Mouse (Mus musculus) neural tube, embryonic 12.5 days (tissue): Measurements from ENCODE around the gene Gm5737. TPM values are rescaled to one million over a fixed set of nuclear protein-coding genes. Genes with fewer than 3 reads are reported as not detected.

Experiments used
- ATAC-seq: fragments of 200-750 bp; cut with Nextera tagmentation; 2 replicates; pipeline ENCODE4 v1.8.0; 2017; ENCODE audit warnings: low read depth, mild to moderate bottlenecking, moderate TSS enrichment, moderate library complexity; ENCODE audit not compliant: low FRiP score
- H3K27ac ChIP-seq: fragments of 300-500 bp; sonication (generic); 2 replicates; pipeline ENCODE4 v1.5.1; 2016
- H3K27me3 ChIP-seq: fragments of 300-500 bp; sonication (generic); replicated peaks from 2 replicates; pipeline ENCODE4 v1.6.1; 2016; ENCODE audit warnings: mild to moderate bottlenecking
- H3K36me3 ChIP-seq: fragments of 300-500 bp; sonication (generic); 2 replicates; pipeline ENCODE4 v1.6.1; 2016; ENCODE audit warnings: mild to moderate bottlenecking
- H3K4me1 ChIP-seq: fragments of 300-500 bp; sonication (generic); 2 replicates; pipeline ENCODE4 v1.6.1; 2016
- H3K4me2 ChIP-seq: fragments of 300-500 bp; sonication (generic); replicated peaks from 2 replicates; pipeline ENCODE4 v1.6.1; 2016; ENCODE audit warnings: mild to moderate bottlenecking
- H3K4me3 ChIP-seq: fragments of 300-500 bp; sonication (generic); 2 replicates; pipeline ENCODE4 v1.5.1; 2016
- H3K9ac ChIP-seq: fragments of 300-500 bp; sonication (generic); 2 replicates; pipeline ENCODE4 v1.6.1; 2016; ENCODE audit warnings: mild to moderate bottlenecking
- H3K9me3 ChIP-seq: fragments of 300-500 bp; sonication (generic); 2 replicates; pipeline ENCODE4 v1.6.1; 2016; ENCODE audit warnings: mild to moderate bottlenecking
- WGBS: fragments of 180-500 bp; shearing (Covaris S2); methylation state at CpG from one replicate; pipeline ENCODE4 v1.1.7; 2016; 5-methylcytosine and 5-hydroxymethylcytosine counted together
- polyA plus RNA-seq: library from polyadenylated mRNA; unstranded; fragments of >200 nt; fragmentation: Nextera tagmentation; extraction: Ambion mirVana; gene quantifications from 2 replicates; pipeline ENCODE4 v1.2.1, GENCODE M21; 2016

Gm5737 gene
- polyA plus RNA-seq, 1 experiment from 2014 or later: not detected

DNA sequence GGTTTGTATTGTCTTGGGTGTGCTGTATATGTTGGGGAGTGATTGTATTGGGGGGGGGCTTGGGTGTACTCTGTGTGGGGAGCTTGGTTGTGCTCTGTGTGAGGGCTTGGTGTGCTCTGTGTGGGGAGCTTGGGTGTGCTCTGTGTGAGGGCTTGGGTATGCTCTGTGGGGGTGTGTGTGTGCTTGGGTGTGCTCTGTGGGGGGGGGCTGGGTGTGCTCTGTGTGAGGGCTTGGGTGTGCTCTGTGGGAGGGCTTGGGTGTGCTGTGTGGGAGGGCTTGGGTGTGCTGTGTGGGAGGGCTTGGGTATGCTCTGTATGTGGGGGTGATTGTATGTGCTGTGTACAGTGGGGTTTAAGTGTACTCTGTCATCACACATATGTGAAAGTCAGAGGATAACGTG lies 55.6 kb downstream of the Gm5737 start:
- Histone ChIP-seq H3K27ac (no peak overlapping the region), H3K4me3 (no peak overlapping the region), H3K9me3 (no peaks in the 10 kb centered on the region), H3K4me2 (no peak overlapping the region), H3K36me3 (no peaks in the 10 kb centered on the region), H3K27me3 (no peaks in the 10 kb centered on the region), H3K4me1 (peaks cover 32% of the 10 kb centered on the region), H3K9ac (no peak overlapping the region)
- 86% methylated on average over 1 of the region's 1 CpGs for WGBS
- ATAC-seq: no peak

DNA sequence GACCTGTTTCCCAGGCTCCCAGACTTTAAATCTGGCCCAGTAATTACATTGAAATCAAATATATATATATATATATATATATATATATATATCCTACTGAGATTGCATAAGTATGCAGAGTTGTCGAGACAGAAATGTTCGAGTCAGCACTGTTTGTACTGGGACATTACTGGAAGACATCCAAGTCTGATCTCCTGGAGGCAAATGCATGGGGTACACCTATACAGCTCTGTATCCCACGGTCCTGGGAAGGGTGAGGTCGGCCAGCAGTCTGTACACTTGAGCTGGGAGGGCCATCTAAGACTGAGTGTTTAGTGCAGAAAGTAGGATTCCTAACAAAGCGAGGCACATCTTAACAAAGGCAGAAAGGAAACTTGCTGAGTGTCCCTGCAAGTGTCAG lies 57.7 kb downstream of the Gm5737 start:
- Histone ChIP-seq H3K9me3 (no peaks in the 10 kb centered on the region), H3K9ac (no peak overlapping the region), H3K4me1 (peaks cover 13% of the 10 kb centered on the region), H3K36me3 (no peaks in the 10 kb centered on the region), H3K27me3 (no peaks in the 10 kb centered on the region), H3K27ac (no peak overlapping the region), H3K4me3 (no peak overlapping the region), H3K4me2 (no peak overlapping the region)
- no peak for ATAC-seq
- 74% methylated on average over 5 of the region's 5 CpGs for WGBS

DNA sequence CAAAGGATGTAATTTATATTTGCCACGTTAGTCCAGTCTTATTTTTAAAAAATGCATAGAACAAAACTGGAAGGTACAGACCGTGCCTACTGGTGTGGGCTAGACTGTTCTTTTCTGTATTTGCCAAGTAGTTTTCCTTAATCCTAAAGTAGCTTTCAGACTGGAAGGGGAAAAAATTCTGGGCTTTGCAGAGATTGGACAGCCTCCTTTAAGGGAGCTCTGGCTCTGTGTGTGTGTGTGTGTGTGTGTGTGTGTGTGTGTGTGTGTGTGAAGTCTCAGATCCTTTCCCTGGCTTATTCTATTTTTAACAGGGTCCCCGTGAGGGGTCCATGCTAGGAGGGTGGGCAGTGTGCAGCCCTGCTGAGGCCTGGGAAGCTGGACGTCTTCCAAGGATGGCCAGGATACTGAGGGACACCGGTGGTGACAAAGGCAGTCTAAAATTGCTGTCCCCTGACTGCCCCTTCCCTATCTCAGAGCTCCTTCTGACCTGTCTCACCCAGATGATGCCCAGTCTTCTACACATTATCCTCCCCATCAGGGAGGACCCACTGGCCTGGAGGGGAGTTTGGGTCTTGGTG lies 58.4 kb downstream of the Gm5737 start:
- H3K36me3 ChIP-seq: no peaks in the 10 kb centered on the region
- no peak overlapping the region for H3K4me3 ChIP-seq
- no peaks in the 10 kb centered on the region for H3K9me3 ChIP-seq
- WGBS: 64% methylated on average over 5 of the region's 5 CpGs
- no peak overlapping the region for H3K9ac ChIP-seq
- no peak overlapping the region for H3K27ac ChIP-seq
- H3K4me1 ChIP-seq: peaks cover 7% of the 10 kb centered on the region
- ATAC-seq: no peak
- no peaks in the 10 kb centered on the region for H3K27me3 ChIP-seq
- H3K4me2 ChIP-seq: no peak overlapping the region

DNA sequence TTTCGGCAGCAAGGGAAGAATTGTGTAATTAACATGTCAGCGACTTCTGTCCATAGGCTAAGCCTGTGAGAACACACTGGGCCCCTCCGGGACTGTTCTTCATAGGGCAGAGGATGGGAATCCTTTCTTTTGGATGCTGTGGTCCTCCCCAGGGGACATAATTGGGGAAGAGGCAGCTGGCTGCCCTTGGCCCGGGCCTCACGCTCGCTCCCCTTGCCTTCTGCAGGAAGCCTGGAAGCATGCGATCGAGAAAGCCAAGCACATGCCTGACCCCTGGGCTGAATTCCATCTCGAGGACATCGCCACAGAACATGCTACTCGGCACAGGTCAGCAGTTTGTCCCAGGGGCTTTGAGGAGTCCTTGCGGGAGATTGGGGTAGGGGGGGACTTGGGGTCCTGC lies 60.9 kb downstream of the Gm5737 start:
- no peak overlapping the region for H3K4me3 ChIP-seq
- H3K9me3 ChIP-seq: no peaks in the 10 kb centered on the region
- no peak for ATAC-seq
- no peaks in the 10 kb centered on the region for H3K36me3 ChIP-seq
- H3K9ac ChIP-seq: no peak overlapping the region
- H3K4me1 ChIP-seq: no peaks in the 10 kb centered on the region
- no peaks in the 10 kb centered on the region for H3K27me3 ChIP-seq
- 79% methylated on average over 12 of the region's 12 CpGs for WGBS
- no peak overlapping the region for H3K4me2 ChIP-seq
- no peak overlapping the region for H3K27ac ChIP-seq

DNA sequence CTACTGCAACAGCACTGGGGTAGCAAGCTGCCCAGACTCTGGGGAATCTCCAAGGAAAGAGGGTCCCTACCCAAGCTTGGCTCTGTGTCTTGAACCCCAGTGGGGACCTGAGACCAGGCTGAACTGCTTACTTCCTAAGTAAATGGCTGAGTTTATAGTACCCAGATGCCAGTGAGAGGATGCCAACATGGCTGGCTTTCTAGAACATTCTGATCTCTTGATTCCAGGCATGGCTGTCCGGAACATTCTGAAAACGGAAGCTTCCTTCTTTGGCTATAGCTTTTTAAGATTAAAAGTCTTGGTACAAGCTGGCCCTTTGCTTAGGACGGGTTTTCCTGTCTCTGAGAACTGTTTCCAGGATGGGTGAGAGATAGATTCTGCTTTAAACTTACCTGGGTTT lies 61.9 kb downstream of the Gm5737 start:
- no peak for ATAC-seq
- no peaks in the 10 kb centered on the region for H3K27me3 ChIP-seq
- no peak overlapping the region for H3K9ac ChIP-seq
- WGBS: 93% methylated on average over 3 of the region's 3 CpGs
- H3K27ac ChIP-seq: no peak overlapping the region
- H3K36me3 ChIP-seq: no peaks in the 10 kb centered on the region
- H3K4me1 ChIP-seq: no peaks in the 10 kb centered on the region
- H3K9me3 ChIP-seq: no peaks in the 10 kb centered on the region
- H3K4me3 ChIP-seq: no peak overlapping the region
- H3K4me2 ChIP-seq: no peak overlapping the region

DNA sequence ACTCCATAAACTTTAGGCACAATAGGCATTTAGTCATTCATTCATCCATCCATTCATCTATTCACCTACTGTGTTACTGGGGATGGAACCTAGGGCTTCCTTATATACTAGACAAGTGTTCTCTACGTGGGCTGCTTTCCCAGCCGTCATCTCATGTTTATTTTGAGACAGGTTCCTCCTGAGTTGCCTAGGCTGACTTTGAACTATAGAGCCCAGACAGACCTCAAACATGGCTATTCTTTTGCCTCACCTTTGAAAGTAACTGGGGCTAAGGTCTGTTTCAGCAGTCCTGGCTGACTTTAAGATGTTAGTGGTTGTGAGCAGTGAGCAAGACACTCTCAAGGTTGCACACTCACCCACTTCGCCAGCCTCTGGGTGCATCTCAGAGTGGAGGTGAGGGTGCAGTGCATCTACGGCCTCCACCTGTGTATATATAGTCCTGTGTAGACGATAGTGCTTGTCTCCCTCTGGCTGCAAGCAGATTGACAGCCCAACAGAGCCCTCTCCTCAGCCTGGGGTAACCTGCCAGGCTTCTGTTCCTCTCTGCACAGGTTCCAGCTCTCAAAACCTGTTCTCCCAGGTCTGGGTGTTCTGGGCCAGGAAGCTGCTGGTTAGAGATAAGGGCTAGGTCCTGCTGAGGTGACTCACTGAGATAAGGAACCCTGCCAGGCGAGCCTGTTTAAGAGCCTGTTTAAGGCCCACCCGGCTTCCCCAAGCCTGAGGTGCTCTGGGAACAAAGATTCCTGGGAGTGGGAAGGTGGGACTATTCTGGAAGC lies 62.8 kb downstream of the Gm5737 start:
- Histone ChIP-seq H3K9ac (no peak overlapping the region), H3K27ac (no peak overlapping the region), H3K4me1 (no peaks in the 10 kb centered on the region), H3K27me3 (no peaks in the 10 kb centered on the region), H3K4me2 (no peak overlapping the region), H3K9me3 (no peaks in the 10 kb centered on the region), H3K36me3 (0 out of 2 replicates have a peak, but pooled peaks cover 3% of the 10 kb centered on the region), H3K4me3 (no peak overlapping the region)
- no peak for ATAC-seq
- WGBS: 77% methylated on average over 7 of the region's 7 CpGs

DNA sequence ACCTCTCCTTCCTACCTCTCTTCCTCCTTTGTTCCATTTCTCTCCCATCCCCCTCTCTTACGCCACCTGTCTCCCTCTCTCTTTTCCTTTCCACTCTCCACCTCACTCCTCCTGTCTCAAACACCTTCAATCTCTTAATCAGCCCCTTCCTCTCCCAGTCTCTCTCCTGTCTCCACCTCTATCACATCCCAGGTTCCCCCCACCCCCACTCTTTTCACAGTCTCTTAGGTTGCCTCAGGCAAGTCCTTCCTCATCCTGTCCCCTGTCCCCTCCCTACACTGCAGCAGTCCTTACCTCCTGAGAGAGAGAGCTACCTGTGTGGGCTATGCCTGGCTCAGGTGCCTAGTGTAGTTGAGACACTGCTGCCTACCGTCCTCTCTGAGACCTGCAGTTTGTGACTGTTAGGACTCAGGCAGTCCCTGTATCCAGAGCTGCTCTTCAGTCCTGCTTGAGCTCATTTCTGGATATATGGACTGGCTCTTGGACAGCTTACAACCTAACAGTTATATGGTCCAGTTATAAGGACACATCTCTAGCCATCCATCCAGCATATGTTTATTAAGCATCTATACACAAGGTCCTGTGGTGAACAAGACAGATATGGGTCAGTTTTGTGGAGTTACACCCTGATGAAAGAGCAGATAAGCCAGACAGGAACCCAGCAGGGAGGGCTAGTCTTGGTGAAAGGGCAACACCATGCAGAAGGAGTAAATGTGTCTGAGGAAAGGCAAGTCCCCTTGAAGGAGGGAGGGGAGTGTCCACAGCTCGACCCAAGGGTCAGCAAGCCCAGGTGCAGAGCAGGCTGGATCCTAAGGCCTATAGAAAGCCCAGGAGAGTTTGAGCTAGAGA lies 63.6 kb downstream of the Gm5737 start:
- no peaks in the 10 kb centered on the region for H3K27me3 ChIP-seq
- no peaks in the 10 kb centered on the region for H3K9me3 ChIP-seq
- H3K36me3 ChIP-seq: peaks cover 8% of the 10 kb centered on the region; the same call in 1 of the 2 replicates
- no peak overlapping the region for H3K4me3 ChIP-seq
- H3K4me1 ChIP-seq: no peaks in the 10 kb centered on the region
- H3K27ac ChIP-seq: no peak overlapping the region
- WGBS: 68% methylated on average over 3 of the region's 3 CpGs
- H3K4me2 ChIP-seq: no peak overlapping the region
- H3K9ac ChIP-seq: no peak overlapping the region
- no peak for ATAC-seq

DNA sequence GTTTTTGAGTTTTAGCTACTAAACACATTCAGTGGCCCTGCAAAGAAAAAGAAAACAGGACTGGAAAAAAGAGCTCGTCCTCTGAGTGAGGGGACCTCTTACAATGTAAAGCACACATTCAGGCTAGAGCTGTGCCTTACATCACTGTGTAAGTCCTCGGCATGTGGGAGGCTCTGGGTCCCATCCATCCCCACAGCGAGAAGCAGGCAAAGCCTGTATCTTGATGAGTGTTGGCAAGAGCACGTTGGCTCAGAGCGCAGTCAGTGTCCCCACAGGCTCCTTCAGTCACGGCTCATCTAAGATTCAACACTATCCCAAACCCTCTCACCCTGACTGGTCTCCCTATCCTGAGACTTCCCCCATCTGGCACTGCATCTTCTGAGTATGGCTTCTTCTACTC lies 66.1 kb downstream of the Gm5737 start:
- H3K36me3 ChIP-seq: peaks cover 8% of the 10 kb centered on the region; the same call in 1 of the 2 replicates
- WGBS: 83% methylated on average over 6 of the region's 6 CpGs
- no peak overlapping the region for H3K9ac ChIP-seq
- no peaks in the 10 kb centered on the region for H3K9me3 ChIP-seq
- no peak overlapping the region for H3K4me3 ChIP-seq
- H3K4me2 ChIP-seq: no peak overlapping the region
- no peak overlapping the region for H3K27ac ChIP-seq
- no peaks in the 10 kb centered on the region for H3K27me3 ChIP-seq
- H3K4me1 ChIP-seq: no peaks in the 10 kb centered on the region
- no peak for ATAC-seq

DNA sequence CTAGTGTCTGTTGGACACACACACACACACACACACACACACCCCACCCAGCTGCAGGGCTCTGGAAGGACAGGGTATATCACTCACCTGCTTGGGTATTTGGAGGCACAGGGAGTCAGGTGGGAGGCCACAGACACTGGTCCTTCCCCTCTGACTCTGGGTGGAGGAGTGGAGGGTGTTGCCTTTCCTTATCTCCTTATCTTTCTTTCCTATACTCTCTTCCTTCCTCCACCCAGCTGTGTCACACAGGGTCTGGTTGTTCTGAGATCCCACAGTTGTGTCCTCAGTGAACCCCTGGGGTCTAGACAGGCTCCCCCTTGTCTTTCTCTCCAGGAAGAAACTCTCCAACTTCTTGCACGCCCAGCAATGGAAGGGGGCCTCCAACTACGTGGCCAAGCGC lies 67.8 kb downstream of the Gm5737 start:
- Histone ChIP-seq H3K36me3 (peaks cover 18% of the 10 kb centered on the region), H3K4me2 (no peak overlapping the region), H3K4me3 (no peak overlapping the region), H3K9me3 (no peaks in the 10 kb centered on the region), H3K9ac (no peak overlapping the region), H3K4me1 (no peaks in the 10 kb centered on the region), H3K27me3 (no peaks in the 10 kb centered on the region), H3K27ac (no peak overlapping the region)
- WGBS: 94% methylated on average over 3 of the region's 3 CpGs
- ATAC-seq: no peak

DNA sequence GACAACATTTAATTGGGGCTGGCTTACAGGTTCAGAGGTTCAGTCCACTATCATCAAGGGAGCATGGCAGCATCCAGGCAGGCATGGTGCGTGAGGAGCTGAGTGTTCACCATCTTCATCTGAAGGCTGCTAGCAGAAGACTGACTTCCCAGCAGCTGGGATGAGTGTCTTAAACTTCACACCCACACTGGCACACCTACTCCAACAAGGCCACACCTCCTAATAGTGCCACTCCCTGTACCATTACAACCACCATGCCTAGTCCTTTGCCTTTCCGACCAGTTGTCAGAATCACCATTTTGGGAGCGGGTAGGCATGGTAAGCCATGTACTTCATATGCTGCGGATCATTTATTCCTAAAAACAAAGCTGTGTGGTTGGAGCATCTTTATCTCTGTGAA lies 68.6 kb downstream of the Gm5737 start:
- Histone ChIP-seq H3K9me3 (no peaks in the 10 kb centered on the region), H3K9ac (no peak overlapping the region), H3K4me3 (no peak overlapping the region), H3K27me3 (no peaks in the 10 kb centered on the region), H3K4me1 (no peaks in the 10 kb centered on the region), H3K4me2 (no peak overlapping the region), H3K27ac (no peak overlapping the region), H3K36me3 (peaks cover 25% of the 10 kb centered on the region)
- 94% methylated on average over 4 of the region's 4 CpGs for WGBS
- no peak for ATAC-seq
